Mouse (Mus musculus) heart, embryonic 10.5 days (tissue): Measurements from ENCODE around the gene Ryr1. TPM values are rescaled to one million over a fixed set of nuclear protein-coding genes. Genes with fewer than 3 reads are reported as not detected.

Experiments used
- DNase-seq: peaks from one replicate; pipeline ENCODE4 v3.0.0-alpha.2; 2017; ENCODE audit warnings: low spot score
- H3K27ac ChIP-seq: fragments of 300-500 bp; sonication (generic); 2 replicates; pipeline ENCODE4 v1.5.1; 2016; ENCODE audit warnings: mild to moderate bottlenecking
- H3K27me3 ChIP-seq: fragments of 300-500 bp; sonication (generic); 2 replicates; pipeline ENCODE4 v1.6.1; 2016; ENCODE audit warnings: mild to moderate bottlenecking; ENCODE audit not compliant: poor library complexity, insufficient read depth, severe bottlenecking
- H3K36me3 ChIP-seq: fragments of 300-500 bp; sonication (generic); 2 replicates; pipeline ENCODE4 v1.6.1; 2016; ENCODE audit warnings: mild to moderate bottlenecking, moderate library complexity
- H3K4me1 ChIP-seq: fragments of 300-500 bp; sonication (generic); 2 replicates; pipeline ENCODE4 v1.6.1; 2016; ENCODE audit warnings: mild to moderate bottlenecking
- H3K4me3 ChIP-seq: fragments of 300-500 bp; sonication (generic); 2 replicates; pipeline ENCODE4 v1.5.1; 2016; ENCODE audit warnings: mild to moderate bottlenecking, moderate library complexity
- H3K9me3 ChIP-seq: fragments of 300-500 bp; sonication (generic); 2 replicates; pipeline ENCODE4 v1.6.1; 2016; ENCODE audit warnings: mild to moderate bottlenecking, moderate library complexity
- WGBS: fragments of 180-500 bp; shearing (Covaris S2); methylation state at CpG from one replicate; pipeline ENCODE4 v1.1.7; 2016; 5-methylcytosine and 5-hydroxymethylcytosine counted together
- polyA plus RNA-seq: library from polyadenylated mRNA; unstranded; fragments of >200 nt; fragmentation: Nextera tagmentation; extraction: Ambion mirVana; gene quantifications from 2 replicates; pipeline ENCODE4 v1.2.1, GENCODE M21; 2016

Gene Ryr1
- polyA plus RNA-seq, 1 experiment from 2014 or later, result 0.73 TPM

GRCm38 (mm10) chr7:28965346-28965840 is 159.6 kb downstream of the Ryr1 start:
- H3K27ac ChIP-seq, result no peak overlapping the region
- H3K27me3 ChIP-seq, result no peaks in the 10 kb centered on the region
- peaks cover 6% of the 10 kb centered on the region; the same call in 1 of the 2 replicates for H3K36me3 ChIP-seq
- no peak for DNase-seq
- H3K9me3 ChIP-seq, result no peaks in the 10 kb centered on the region
- no peak overlapping the region for H3K4me3 ChIP-seq
- H3K4me1 ChIP-seq, result peaks cover 24% of the 10 kb centered on the region
- 74% methylated on average over 5 of the region's 5 CpGs for WGBS

GRCm38 (mm10) chr7:28963399-28963923 is 161.5 kb downstream of the Ryr1 start:
- Histone ChIP-seq H3K9me3 (no peaks in the 10 kb centered on the region), H3K27ac (peak overlapping the region; percentile 96), H3K27me3 (no peaks in the 10 kb centered on the region), H3K4me3 (no peak overlapping the region), H3K4me1 (peaks cover 36% of the 10 kb centered on the region), H3K36me3 (no peaks in the 10 kb centered on the region)
- no peak for DNase-seq
- WGBS, result 82% methylated on average over 3 of the region's 3 CpGs

GRCm38 (mm10) chr7:28961927-28962670 is 162.9 kb downstream of the Ryr1 start, which contains the start of gene Actn4:
TSS of gene Actn4 (minus strand) at chr7:28962340.
- Histone ChIP-seq H3K4me1 (peaks cover 49% of the 10 kb centered on the region), H3K4me3 (peak within 1 kb of the TSS; percentile 100), H3K36me3 (no peaks in the 10 kb centered on the region), H3K27me3 (no peaks in the 10 kb centered on the region), H3K9me3 (no peaks in the 10 kb centered on the region), H3K27ac (peak within 1 kb of the TSS; percentile 96)
- DNase-seq, result peak; percentile 99
- WGBS, result under 1% methylated on average over 76 of the region's 76 CpGs

DNA sequence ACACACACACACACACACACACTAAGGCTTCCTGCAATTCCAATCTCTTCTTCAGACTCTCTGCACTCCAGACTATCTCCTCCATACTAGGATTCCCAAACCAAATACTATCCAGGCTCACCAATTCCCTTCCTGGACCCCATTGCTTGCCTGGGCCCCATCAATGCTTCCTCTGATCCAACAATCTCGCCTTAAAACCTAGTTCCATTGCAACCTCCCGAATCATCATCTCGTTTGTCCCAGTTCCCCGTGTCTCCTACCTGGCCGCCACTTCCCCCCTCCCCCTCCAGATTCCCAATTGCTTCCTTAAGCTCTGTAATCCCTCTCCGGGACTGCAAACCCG is 163.4 kb downstream of the Ryr1 start:
- no peak for DNase-seq
- Histone ChIP-seq H3K4me3 (peak overlapping the region; percentile 100), H3K36me3 (no peaks in the 10 kb centered on the region), H3K4me1 (peaks cover 52% of the 10 kb centered on the region), H3K27ac (peak overlapping the region; percentile 96), H3K9me3 (no peaks in the 10 kb centered on the region), H3K27me3 (no peaks in the 10 kb centered on the region)
- under 1% methylated on average over 7 of the region's 7 CpGs for WGBS

DNA sequence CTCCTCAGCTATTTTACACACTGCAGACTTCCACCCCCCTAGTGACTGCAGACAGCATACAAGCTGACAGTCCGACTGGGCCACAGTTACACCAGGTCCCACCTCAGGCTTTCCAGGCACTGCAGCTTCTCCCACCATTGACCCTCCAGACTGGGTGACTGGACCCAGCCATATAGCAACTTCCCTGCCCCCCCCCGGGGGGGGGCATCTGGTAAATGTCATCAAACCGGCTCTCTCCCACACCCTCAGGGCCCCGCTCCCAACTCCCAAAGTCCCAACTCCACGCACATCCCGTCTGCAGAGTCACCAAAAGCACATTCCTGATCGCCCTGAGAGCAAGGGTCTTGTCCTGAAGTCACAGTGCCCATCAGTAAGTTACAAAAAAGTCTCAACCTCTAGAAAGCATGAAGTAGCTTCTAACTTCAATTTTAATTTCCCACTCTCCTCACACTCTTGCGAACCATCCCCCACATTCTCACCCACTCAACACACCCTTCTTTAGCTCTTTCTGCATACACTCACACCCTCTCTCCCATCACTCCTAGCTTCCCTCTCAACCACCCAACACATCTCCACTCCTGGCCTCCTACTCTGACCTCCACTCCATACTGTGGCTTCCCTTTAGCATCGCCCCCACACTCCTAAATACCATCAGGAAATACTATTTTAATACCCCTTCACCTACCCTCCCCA is 164.5 kb downstream of the Ryr1 start:
- Histone ChIP-seq H3K36me3 (peaks cover 7% of the 10 kb centered on the region), H3K27me3 (no peaks in the 10 kb centered on the region), H3K4me3 (peak overlapping the region; percentile 100), H3K4me1 (peaks cover 63% of the 10 kb centered on the region), H3K9me3 (no peaks in the 10 kb centered on the region), H3K27ac (peak overlapping the region; percentile 96)
- no peak for DNase-seq
- WGBS, result 11% methylated on average over 9 of the region's 9 CpGs

- Histone ChIP-seq H3K4me3 (peak overlapping the region; percentile 100), H3K27ac (peak overlapping the region; percentile 96), H3K9me3 (no peaks in the 10 kb centered on the region), H3K36me3 (peaks cover 8% of the 10 kb centered on the region), H3K27me3 (no peaks in the 10 kb centered on the region), H3K4me1 (peaks cover 70% of the 10 kb centered on the region)
- no peak for DNase-seq
- WGBS, result 23% methylated on average over 6 of the region's 6 CpGs
Measured at GRCm38 (mm10) chr7:28959505-28960045, 165.4 kb downstream of the Ryr1 start.

DNA sequence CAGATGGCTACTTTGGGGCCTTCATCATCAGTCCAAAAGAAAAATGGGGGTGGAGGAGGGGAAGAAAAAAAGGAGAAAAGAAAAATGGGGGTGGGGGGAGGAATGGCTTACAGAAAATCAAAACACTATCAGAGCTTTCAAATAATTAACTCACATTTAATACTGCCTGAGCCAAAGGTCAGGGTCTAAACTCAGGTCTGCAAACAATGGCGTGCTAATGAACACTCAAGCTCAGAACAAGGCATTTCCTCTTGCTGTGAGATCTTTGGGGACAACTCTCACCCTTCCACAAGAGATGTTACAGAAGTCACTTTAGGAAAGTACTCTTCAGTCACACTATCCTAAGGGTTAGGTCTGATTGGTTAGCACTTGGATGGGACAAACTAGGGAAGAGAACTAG is 166.2 kb downstream of the Ryr1 start:
- H3K27ac ChIP-seq, result peak overlapping the region; percentile 96; the same call in 1 of the 2 replicates
- H3K4me3 ChIP-seq, result peak overlapping the region; percentile 100
- no peaks in the 10 kb centered on the region for H3K27me3 ChIP-seq
- peaks cover 8% of the 10 kb centered on the region for H3K36me3 ChIP-seq
- H3K9me3 ChIP-seq, result no peaks in the 10 kb centered on the region
- 57% methylated on average over 1 of the region's 1 CpGs for WGBS
- no peak for DNase-seq
- peaks cover 75% of the 10 kb centered on the region for H3K4me1 ChIP-seq

GRCm38 (mm10) chr7:28957997-28958725 is 166.8 kb downstream of the Ryr1 start:
- H3K27ac ChIP-seq, result peak overlapping the region; percentile 62

DNA sequence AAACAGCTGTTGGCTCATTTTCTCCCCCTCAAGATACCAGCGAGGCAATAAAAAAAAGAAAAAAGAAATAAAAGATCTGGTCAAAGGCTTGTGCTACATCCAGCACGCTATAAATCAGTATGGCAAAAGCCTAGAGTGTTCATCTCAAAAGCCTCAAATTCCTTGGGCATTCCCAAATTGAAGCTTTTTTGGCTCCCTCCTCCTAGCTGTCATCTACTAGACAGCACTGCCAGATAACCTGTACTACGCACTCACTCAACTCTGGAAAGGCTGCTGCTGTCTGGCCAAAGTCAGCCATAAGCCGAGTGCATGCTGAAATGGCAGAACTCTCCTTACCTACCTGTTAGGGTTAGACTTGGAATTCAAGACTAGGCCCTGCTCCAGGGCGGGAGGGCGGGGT is 167.7 kb downstream of the Ryr1 start:
- peaks cover 8% of the 10 kb centered on the region for H3K36me3 ChIP-seq
- H3K4me3 ChIP-seq, result no peak overlapping the region
- H3K9me3 ChIP-seq, result no peaks in the 10 kb centered on the region
- peaks cover 78% of the 10 kb centered on the region for H3K4me1 ChIP-seq
- no peak for DNase-seq
- no peak overlapping the region for H3K27ac ChIP-seq
- no peaks in the 10 kb centered on the region for H3K27me3 ChIP-seq
- 67% methylated on average over 6 of the region's 6 CpGs for WGBS

More at GRCm38 (mm10) chr7:28957997-28958725, 166.8 kb downstream of the Ryr1 start:
- DNase-seq, result no peak
- Histone ChIP-seq H3K36me3 (peaks cover 8% of the 10 kb centered on the region), H3K9me3 (no peaks in the 10 kb centered on the region), H3K4me1 (peaks cover 76% of the 10 kb centered on the region), H3K4me3 (no peak overlapping the region; the same call in 1 of the 2 replicates), H3K27me3 (no peaks in the 10 kb centered on the region)
- WGBS, result 57% methylated on average over 1 of the region's 1 CpGs

DNA sequence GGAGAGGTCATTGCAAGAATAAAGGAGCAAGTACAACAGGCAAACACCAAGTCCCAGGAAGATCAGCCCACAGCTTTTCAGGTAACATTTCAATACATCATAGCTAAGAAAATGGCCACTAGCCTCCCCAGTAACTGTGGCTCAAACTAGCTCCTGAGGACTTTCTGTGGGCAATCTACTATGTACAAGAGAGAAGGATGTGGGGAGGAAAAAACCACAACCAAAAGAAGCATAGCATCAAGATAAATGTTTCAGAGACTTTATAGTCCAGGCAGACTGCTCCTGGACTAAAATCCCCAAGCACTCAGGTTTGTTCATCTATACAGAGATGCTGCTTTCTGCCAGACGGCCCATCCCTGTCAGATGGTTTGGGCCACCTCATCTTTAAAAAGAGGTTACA is 168.7 kb downstream of the Ryr1 start:
- Histone ChIP-seq H3K27me3 (no peaks in the 10 kb centered on the region), H3K4me1 (peaks cover 85% of the 10 kb centered on the region), H3K4me3 (no peak overlapping the region), H3K27ac (no peak overlapping the region), H3K9me3 (no peaks in the 10 kb centered on the region), H3K36me3 (peaks cover 11% of the 10 kb centered on the region)
- no peak for DNase-seq
- WGBS, result 87% methylated on average over 1 of the region's 1 CpGs

GRCm38 (mm10) chr7:28955295-28955897 is 169.6 kb downstream of the Ryr1 start:
- 71% methylated on average over 5 of the region's 5 CpGs for WGBS
- Histone ChIP-seq H3K4me3 (no peak overlapping the region), H3K27me3 (no peaks in the 10 kb centered on the region), H3K4me1 (peaks cover 92% of the 10 kb centered on the region), H3K36me3 (peaks cover 18% of the 10 kb centered on the region), H3K27ac (peak overlapping the region; percentile 47; the same call in 1 of the 2 replicates), H3K9me3 (no peaks in the 10 kb centered on the region)
- DNase-seq, result no peak

DNA sequence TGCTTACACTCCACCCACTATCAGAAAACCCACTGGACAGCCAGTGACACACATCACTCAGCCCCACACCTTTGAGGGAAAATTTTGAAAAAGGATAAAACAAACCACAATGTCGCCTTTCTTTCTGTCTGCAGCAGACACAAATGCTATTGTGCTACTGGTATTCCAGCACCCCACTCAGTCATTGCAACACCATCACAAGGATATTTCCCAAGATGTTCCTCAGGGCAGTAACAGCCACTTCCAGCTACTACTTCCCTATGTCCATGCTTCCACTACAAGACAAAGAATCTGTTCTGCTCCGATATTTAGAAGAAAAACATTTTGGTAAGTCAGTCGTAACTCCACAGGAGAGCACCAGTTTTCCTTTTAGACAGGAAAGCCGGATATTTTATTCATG is 170.2 kb downstream of the Ryr1 start:
- 81% methylated on average over 4 of the region's 4 CpGs for WGBS
- Histone ChIP-seq H3K27ac (0 out of 2 replicates have a peak overlapping the region, but pooled peaks have one; percentile 47), H3K9me3 (no peaks in the 10 kb centered on the region), H3K4me3 (no peak overlapping the region), H3K4me1 (peaks cover 92% of the 10 kb centered on the region), H3K36me3 (peaks cover 20% of the 10 kb centered on the region), H3K27me3 (no peaks in the 10 kb centered on the region)
- no peak for DNase-seq
